Mouse (Mus musculus): ENCODE results near the gene Pde7b. TPM values are rescaled to one million over a fixed set of nuclear protein-coding genes. Genes with fewer than 3 reads are reported as not detected.

Gene Pde7b
- total RNA-seq, 2 experiments from 2014 or later: 11.5 to 15.9 TPM

DNA sequence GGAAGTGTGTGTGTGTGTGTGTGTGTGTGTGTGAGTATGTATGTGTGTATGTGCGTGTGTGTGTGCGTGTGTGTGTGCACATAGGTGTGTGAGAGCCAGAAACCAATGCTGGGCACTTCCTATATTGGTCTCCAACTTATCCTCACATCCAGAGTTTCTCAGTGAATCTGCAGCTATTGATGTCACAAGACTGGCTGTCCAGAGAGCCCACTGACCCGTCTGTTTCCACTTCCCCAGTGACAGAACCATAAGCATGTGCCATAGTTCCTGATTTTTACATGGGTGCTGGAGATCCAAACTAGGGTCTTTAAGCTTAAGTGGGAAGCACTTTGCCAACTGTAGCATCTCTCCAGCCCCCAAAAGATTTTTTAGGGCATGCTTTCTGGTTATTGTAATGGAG lies 71.6 kb downstream of the Pde7b start:
- no peak for DNase-seq

DNA sequence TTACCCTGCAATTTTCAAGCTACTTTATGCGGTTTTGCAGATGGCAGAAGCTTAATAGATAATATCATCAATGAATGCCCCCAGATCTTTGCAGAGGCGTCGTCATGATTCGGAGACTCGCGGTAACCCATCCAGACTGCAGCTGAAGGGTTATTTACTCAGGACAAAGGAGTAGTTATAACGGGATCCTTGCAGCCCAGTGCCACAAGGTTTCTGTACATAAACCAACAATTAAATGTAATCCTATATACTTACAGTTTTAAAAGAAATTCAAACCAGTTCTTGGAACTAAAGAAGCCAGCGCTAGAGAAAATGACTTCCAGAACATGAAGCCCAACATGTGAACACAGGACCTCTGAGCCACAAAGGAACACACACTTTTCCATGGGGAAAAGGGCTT lies 88.5 kb downstream of the Pde7b start:
- DNase-seq: no peak

DNA sequence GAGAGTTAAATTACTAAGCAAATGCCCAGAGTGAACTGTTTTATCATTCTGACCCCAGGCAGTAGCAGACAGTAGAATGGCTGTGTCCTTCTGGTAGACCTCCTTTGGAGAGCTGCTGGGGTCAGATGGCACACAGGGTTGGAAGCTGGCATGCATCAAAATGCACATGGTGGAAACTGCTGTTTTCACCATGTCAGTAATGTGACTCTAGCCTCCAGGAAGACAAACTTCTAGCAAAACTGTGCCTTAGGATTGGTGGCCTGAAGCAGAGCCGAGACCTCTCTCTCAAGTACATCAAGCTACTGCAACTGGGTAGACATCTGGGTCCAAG lies 91.8 kb downstream of the Pde7b start:
- DNase-seq: no peak

DNA sequence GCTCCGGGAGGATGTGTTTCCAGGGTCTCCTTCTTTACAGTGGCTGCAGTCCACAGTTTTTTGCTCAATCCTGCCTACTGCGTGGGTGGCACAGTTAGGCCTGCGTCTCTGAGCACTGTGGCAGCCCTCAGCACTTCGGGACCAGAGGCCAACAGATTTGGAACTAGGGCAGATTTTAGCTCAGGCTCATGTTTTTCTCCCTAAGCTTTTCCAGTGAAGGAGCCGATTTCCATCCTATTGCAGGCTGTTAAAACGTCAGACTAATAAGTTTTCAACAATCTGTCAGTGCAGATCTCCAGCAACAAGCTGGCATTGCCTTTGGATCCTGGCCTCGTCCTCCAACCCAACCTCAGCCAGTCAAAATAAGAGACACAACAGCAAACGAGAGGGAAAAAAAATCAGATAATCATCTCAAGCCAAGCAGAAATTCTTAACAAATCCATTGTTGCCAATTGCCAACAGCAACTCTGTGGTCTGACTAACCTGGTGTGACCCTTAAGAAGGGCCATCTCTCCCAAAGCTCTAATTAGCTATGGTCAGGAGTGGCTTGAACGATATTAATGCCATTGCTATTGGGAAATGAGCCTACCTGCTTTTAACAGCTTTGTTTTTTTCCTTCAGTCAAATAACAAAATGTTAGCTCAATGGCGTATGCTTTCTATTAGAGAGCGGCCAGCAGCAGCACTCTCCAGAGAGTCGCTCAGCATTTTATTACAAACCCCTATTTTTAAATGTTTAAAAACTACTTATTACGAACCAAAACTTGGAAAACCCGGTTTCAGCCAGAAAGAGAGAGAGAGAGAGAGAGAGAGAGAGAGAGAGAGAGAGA lies 92.4 kb downstream of the Pde7b start:
- DNase-seq: no peak

DNA sequence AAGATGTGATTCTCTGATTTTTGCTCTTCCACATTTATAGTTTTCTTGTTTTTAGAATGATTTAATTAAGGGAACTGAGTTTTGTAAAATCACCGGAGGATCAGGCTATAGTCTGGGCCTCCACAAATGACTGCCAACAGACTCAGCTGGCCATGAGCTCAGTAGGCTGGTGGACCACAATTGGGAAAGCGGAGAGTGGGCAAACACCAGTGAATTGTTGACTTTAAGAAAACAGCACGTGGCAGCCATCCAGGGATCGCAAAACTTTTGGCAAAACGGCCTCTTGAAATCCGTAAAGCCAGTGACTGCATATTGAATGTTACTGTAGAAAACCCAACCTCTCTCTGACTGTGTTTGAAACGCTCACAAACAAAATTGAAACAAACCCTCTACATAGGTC lies 94.8 kb downstream of the Pde7b start:
- DNase-seq: peak in 1 of 2 experiments; percentile 45

DNA sequence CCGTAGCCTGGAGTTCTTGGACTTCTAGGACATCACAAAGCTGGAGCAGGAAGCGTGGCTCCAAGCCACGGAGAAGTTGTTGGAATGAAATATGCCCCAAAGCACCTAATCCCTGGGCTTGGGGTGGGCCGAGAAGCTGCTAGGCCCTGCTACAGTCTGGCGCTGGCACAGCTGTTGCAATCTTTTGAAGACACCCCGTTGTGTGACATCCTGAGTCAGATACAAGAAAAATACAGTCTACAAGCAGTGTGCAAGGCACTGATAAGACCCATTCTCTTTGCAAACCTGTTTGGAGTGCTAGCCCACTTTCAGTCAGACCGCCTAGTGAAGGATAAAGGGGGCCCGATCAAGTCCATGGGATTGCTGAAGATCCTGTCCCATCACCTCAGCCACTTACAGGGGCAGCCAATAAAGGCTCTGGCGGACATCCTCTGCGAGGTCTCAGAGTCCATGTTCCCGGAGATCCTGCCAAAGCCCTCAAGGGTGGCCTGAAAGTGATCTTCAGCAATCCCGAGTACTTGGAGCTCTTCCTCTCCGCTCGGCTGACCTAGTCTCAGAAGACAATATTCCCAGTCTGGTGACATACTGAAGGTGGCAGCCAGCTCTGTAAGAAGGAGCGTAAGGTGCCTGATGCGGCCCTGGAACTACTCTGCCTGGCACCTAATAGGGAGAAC lies 99.0 kb downstream of the Pde7b start:
- DNase-seq: no peak

DNA sequence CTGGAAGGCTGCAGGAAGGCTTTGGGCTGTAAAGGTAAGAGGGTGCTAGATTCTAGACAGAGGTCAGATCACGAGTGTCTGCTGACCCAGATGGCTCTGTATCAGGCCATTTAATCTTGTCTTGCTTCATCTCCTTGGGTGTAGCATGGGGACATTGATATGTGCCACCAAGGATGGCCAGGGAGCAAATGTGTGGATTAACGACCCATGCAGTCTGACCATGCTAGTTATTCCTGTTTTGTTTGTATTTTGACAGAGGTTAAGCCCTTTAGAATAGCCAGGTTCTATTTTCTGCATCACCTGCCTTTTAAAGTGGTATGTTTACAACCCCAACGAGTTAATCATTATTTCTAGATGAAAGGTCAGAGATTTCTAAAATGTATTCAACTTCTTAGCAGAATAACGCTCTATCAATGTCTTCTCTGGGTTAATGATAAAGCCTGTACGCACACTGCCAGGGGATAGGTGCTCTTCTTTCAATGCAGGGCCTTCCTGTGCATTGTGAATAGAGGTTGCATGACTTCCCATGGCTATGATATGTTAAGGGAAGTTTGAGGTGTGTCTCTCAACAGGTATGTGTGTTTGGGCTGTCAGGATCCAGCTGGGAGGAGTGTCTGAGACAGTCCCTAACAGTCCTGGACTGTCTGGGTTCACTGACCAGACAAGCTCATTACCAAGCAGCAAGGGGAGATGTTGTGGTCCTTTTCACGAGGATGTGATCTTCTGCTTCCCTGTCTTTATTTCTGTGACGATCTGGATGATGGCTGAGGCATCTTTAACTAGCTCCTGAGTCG lies 103.0 kb downstream of the Pde7b start:
- no peak for DNase-seq

DNA sequence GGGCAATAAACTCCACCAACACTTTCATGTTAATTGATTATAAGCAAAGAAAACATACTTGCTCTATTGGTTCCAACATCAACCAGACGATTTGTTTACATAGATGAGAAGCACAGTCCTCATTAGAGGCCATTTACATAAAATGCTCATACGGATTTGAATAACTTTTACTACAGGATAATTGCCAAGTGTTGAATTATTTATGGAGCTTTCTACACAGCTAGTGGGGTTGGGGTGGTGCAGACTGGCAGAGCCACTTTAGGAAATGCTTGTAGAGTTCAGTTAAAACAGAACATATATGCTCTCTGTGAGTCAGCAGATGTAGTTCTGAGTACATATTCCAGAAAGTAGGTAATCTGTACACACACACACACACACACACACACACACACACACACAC lies 118.9 kb downstream of the Pde7b start:
- DNase-seq: no peak

DNA sequence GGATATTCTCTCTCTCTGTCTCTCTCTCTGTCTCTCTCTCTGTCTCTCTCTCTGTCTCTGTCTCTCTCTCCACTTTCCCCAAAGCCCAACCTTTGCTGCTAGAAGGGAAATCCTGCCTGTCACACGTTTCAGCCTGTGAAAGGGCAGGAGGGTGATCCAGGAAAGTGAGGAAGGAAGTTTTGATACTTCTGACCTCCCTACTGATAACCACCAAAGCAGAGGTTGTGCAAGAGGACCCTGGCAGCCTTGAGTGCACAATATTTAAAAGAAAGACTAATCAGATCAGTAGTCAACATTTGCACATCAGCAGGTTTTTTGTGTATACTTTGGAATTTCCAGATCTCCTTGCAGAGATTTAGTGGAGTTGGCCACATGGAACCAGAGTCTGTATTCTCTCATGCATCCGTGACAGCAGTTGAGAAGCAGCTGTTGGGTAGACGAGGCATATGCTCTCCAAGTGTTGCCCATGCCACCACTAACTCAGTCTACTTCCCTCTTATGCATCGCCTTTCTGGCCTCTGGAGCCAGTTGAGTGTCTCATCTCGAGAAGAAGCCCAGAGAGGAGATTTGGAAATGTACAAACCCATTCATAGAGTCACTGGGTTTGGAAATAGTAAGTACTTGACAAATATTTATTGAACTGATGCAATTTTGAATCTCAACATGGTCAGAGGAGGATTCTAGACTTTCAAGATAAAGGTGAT lies 129.6 kb downstream of the Pde7b start:
- peak; percentile 18 to 30 for DNase-seq

DNA sequence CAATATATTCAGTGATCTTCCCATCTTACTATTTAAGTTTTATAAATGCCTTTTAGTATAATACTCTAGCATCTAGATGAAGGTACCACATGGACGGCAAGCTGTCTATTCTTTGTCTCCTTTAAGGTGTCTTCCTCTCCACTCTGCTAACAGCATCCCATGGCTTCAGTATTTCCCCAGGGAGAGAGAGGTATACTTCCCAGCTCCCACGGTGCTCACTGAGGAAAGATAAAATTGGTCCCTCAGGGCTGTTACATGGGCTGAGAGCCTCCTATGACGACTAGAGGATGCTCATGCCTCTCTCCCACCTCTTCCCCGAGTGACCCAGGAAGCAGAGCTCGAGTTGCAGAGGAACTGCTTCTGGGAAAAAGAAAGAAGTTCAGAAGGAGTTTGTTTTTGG lies 130.9 kb downstream of the Pde7b start:
- no peak for DNase-seq

DNA sequence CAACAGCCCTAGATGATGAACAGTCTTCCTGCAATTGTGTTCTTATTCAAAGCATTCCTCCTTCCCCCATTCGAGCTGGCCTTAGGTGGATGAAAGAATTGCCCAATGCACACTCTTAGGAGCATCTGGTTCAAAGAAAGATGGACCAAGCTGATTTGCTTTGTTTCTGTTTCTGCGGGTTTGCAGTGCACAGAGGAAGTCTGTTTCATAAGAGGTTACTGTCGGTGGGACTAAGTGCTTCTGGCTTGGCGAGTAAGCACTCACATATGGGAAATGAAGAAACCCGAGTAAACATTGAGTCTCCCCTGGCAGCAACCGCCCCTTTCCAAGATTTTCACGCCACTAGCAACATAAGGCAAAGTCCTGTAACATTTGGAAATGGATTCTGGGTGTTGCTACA lies 134.8 kb downstream of the Pde7b start:
- DNase-seq: peak in 1 of 2 experiments; percentile 8

DNA sequence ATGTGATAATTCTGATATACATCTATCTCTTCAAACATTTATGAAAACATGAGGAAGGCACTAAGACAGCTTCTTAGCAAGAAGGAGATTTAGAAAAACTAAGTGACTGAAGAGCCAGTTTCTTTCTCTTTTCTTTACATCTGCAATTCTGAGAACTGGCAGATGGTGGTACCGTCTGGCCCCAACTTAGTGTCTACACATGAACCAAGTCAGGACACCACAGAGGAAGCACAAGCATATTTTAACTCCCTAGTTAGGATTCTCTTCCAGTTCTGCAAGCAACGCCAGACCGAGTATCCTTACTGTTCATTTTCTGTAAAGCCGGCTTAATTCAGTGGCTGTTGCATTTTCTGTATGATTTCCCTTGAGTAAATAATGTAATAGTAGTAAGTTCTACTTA lies 138.9 kb downstream of the Pde7b start:
- no peak for DNase-seq

DNA sequence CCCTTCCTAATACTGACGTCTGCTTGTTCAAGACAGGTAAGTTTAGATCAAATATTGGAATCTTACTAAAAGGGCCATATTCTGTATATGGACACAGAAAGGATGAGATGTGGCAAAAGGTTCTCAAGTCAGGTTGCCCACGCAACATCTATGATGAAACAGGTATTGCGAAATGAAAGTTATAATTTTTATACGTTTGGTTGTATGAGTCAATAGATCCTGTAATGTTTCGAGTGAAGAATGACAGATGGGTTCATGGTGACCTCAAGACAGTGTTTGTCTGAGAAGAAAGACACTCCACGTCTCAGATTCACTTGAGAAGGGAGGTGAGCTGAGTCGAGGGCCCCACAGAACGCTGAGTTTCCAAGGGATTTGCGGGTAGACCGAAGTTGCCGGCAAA lies 149.9 kb downstream of the Pde7b start:
- no peak for DNase-seq

DNA sequence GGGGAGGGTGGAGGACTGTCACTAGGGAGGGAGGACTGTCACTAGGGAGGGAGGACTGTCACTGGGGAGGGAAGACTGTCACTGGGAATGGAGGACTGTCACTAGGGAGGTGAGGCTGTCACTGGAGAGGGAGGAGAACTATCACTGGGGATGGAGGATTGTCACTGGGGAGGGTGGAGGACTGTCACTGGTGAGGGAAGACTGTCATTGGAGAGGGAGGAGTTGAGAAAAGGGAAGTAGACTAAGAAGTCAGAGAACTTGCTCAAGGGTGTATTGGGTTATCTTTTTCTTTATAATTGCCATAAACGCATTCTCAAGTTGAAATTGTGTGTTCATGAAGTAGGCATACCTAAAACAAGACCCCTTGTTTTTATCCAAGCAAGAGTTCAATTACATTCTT lies 150.5 kb downstream of the Pde7b start:
- no peak for DNase-seq

DNA sequence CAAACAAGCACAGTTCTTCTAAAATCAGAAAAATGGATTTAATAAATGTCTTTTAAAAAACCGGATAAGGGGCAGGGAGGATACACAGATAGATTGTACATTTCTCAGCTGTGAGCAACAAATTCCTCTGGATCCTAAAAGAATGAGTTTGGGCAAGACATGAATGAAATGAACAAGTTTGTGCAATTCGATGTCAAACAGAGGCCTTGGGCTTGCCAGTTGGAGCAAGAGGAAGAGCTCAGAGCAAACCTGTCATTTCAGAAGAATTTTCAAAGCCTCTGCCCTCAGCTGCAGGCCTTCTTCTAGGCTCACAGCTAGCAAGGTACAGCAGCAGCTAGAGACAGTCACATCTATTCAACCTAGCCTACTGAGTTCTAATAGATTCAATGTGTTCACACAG lies 153.4 kb downstream of the Pde7b start:
- no peak for DNase-seq

DNA sequence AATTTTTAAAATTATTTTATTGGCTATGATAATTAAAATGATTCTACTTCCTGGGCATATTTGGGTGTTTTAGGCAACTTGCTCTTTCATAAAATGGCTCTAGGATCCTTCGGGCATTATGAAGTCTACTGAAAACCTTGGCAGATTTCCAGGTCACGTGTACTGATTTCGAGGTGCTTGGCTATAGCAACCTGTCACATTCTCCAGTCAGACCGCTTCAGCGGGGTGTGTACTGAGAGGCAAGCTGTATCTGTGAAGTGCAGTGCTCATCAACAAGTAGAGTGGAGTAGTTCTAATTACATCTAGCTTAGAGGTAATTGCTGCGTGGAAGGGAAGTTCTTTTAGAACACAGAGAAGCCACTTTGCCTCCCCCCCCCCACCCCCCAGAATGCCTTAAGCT lies 156.2 kb downstream of the Pde7b start:
- DNase-seq: no peak

DNA sequence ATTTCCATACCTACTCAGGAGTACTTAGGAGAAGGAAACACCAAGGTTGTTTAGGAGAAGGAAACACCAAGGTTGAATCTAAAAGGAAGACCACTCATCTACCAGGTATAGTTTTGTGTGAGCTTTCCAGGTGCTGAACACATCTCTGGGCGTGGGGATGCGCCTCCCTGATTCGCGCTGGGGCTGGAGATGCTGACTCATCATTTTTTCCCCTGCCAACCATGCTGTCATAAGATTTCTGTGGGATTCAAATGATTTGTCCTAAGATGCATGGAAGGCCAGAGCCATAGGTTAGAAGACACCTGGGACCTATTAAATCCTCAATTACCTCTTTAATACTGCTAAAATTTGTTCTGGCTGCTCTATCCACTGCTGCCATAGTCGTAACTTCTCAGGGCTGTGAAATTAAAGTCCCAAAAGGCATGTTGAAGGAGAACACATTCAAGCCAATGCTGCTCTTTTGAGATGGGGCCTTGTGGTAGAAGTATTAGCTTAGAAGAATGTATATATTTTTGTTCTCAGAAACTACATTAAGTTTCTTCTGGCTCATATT lies 157.1 kb downstream of the Pde7b start:
- DNase-seq: no peak

DNA sequence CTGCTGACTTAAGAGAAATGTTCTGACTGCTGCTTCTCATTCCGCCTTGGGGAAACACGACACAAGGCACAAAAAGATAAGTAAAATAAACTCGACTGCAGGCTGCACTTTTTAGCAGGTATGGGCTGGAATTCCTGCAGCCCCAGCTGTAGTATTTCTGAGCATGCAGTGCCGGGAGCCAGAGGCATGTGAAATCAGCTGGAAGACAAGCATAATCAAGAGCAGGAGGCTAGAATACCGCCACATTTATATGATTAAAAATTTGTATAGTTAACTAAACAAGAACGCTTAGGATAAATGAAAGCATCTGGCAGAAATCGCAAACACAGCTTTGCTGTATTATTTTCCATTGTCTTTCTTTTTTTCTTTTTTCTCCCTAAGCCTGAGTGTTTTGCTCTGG lies 168.4 kb downstream of the Pde7b start:
- no peak for DNase-seq

DNA sequence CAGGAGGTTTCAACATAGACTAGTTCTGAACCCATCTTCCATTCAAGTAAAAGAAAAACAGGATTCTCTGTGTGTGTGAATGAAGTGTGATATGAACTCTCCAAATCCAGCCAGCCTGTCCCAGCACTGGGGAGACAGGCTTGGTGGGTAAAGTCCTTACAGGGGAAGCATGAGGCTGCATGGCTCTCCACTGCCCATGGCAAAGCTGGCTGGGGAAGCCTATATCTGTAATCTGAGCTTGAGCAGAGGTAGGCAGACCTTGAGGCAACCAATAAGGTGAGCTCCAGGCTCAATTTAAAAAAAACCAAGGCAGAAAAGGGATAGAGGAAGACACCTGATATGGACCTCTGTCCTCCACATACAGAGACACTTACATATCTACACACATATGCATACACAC lies 173.5 kb downstream of the Pde7b start:
- no peak for DNase-seq

DNA sequence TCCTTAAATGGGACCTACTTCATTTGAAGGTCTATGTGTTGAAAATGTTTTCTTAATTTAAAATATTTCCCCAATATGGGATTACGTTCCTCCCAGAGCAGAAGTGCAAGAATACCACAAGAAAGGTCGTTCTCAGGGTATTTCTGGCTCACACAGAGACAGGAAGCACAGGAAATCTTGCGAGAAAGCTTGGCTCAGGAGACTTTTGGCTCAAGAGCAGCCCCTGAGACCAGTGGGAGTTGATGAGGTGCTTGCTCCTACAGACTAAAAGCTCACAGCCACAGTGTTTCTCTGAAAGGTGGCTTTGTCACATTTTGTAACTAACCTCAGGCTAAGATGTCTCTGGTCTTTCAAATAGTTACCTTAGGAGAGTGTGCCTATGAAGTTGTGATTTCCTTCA lies 174.1 kb downstream of the Pde7b start:
- peak; percentile 13 to 43 for DNase-seq

DNA sequence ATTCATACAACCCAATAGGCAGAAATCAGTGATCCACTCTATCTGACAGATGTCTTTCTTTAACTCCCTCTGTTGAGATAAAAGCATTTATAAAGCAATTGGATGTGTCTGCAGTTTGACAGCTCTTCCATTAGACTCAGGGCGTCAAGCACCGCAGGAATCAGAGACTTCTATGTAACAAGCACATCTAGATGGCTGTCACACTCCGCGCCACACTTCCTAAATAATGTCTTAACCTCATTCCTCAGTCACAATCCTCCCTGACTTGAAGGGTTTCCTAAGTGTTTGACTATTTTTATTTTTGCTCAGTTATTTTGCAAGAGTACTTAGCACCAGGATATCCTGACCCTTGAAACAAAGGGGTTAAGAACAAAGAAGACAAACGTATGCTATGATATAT lies 174.7 kb downstream of the Pde7b start:
- DNase-seq: no peak

Data from adrenal gland, postnatal 36 days (tissue).